Mouse (Mus musculus): ENCODE data around the gene Dus4l.

DNA sequence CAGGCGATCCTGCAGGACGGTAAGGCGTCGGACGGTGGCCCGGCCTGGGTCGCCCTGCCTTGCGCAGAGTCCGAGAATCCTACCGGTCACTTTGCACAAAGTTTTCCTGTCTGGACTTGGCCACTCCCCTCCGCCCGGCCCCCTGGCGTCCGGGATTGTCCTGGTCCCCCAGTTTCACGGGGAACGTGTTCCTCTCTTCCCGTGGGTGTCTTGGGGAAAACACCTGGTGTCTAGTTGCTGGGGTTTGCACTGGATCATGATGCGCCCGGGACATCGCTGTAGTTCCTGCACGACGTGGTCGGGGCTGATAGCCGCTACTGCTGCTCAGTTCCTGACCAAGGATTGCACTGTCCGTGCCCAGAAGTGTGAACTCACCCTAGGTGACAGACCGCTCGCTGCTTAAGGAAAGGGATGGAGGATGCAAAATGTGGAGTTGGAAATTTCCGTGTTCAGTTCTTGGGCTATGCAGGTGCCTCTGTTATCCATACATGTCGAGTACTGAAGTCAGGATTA is 395 bp upstream of the Dus4l start:
- TF ChIP-seq CTCF (IDR thresholded peaks at IDR 0.05; ENCODE audit: insufficient read depth, low read depth, low read length) (0 out of 2 replicates have a peak, but pooled peaks have one; percentile 42), POLR2A (IDR thresholded peaks at IDR 0.05; ENCODE audit: insufficient read depth, low read depth, low read length) (no peak; the same call in 1 of the 2 replicates)
